Mouse (Mus musculus): Measurements from ENCODE around the gene Nqo1. TPM values are rescaled to one million over a fixed set of nuclear protein-coding genes. Genes with fewer than 3 reads are reported as not detected.

Gene Nqo1
- polyA plus RNA-seq, 1 experiment from 2014 or later: 5.1 TPM

GRCm38 (mm10) chr8:107417001-107417400 is 14.0 kb upstream of the Nqo1 start:
- no peak overlapping the region for H3K27ac ChIP-seq (ENCODE audit: low read depth, low read length)
- 83% methylated on average over 12 of the region's 12 CpGs for WGBS
- ATAC-seq (no peak), DNase-seq (ENCODE audit: low spot score) (no peak)
- H3K9me3 ChIP-seq (replicated peaks; ENCODE audit: control insufficient read depth, low read length): no peaks in the 10 kb centered on the region
- H3K27me3 ChIP-seq (replicated peaks; ENCODE audit: control insufficient read depth, insufficient read depth, low read length): no peaks in the 10 kb centered on the region
- no peak overlapping the region for H3K9ac ChIP-seq (ENCODE audit: low read length)
- peaks cover 96% of the 10 kb centered on the region for H3K36me3 ChIP-seq (ENCODE audit: control insufficient read depth, insufficient read depth, low read length)
- no peaks in the 10 kb centered on the region for H3K4me1 ChIP-seq (ENCODE audit: control insufficient read depth, insufficient read depth, low read length)
- H3K4me2 ChIP-seq (ENCODE audit: low read length): no peak overlapping the region
- H3K4me3 ChIP-seq (ENCODE audit: low read depth, low read length): no peak overlapping the region

GRCm38 (mm10) chr8:107413881-107414280 is 10.9 kb upstream of the Nqo1 start:
- 91% methylated on average over 10 of the region's 10 CpGs for WGBS
- Histone ChIP-seq H3K4me1 (ENCODE audit: control insufficient read depth, insufficient read depth, low read length) (no peaks in the 10 kb centered on the region), H3K27ac (ENCODE audit: low read depth, low read length) (no peak overlapping the region)

GRCm38 (mm10) chr8:107412552-107412951 is 9.5 kb upstream of the Nqo1 start:
- H3K9me3 ChIP-seq (replicated peaks; ENCODE audit: control insufficient read depth, low read length): no peaks in the 10 kb centered on the region
- WGBS: 88% methylated on average over 8 of the region's 8 CpGs
- ATAC-seq: no peak

More at GRCm38 (mm10) chr8:107413881-107414280, 10.9 kb upstream of the Nqo1 start:
- no peak for DNase-seq (ENCODE audit: low spot score)
- Histone ChIP-seq H3K27me3 (replicated peaks; ENCODE audit: control insufficient read depth, insufficient read depth, low read length) (no peaks in the 10 kb centered on the region), H3K4me3 (ENCODE audit: low read depth, low read length) (no peak overlapping the region), H3K9ac (ENCODE audit: low read length) (no peak overlapping the region), H3K4me2 (ENCODE audit: low read length) (no peak overlapping the region), H3K9me3 (replicated peaks; ENCODE audit: control insufficient read depth, low read length) (no peaks in the 10 kb centered on the region), H3K36me3 (ENCODE audit: control insufficient read depth, insufficient read depth, low read length) (peaks cover 96% of the 10 kb centered on the region)
- no peak for ATAC-seq

GRCm38 (mm10) chr8:107411391-107411790 is 8.4 kb upstream of the Nqo1 start:
- DNase-seq (ENCODE audit: low spot score): peak; percentile 44

More at GRCm38 (mm10) chr8:107412552-107412951, 9.5 kb upstream of the Nqo1 start:
- Histone ChIP-seq H3K27ac (ENCODE audit: low read depth, low read length) (no peak overlapping the region), H3K36me3 (ENCODE audit: control insufficient read depth, insufficient read depth, low read length) (peaks cover 84% of the 10 kb centered on the region), H3K4me1 (ENCODE audit: control insufficient read depth, insufficient read depth, low read length) (no peaks in the 10 kb centered on the region), H3K9ac (ENCODE audit: low read length) (no peak overlapping the region), H3K4me3 (ENCODE audit: low read depth, low read length) (no peak overlapping the region), H3K4me2 (ENCODE audit: low read length) (no peak overlapping the region), H3K27me3 (replicated peaks; ENCODE audit: control insufficient read depth, insufficient read depth, low read length) (no peaks in the 10 kb centered on the region)
- DNase-seq (ENCODE audit: low spot score): no peak

GRCm38 (mm10) chr8:107405935-107406334 is 2.9 kb upstream of the Nqo1 start:
- 55% methylated on average over 3 of the region's 3 CpGs for WGBS
- H3K9me3 ChIP-seq (replicated peaks; ENCODE audit: control insufficient read depth, low read length): no peaks in the 10 kb centered on the region

More at GRCm38 (mm10) chr8:107411391-107411790, 8.4 kb upstream of the Nqo1 start:
- Histone ChIP-seq H3K4me2 (ENCODE audit: low read length) (no peak overlapping the region), H3K27me3 (replicated peaks; ENCODE audit: control insufficient read depth, insufficient read depth, low read length) (no peaks in the 10 kb centered on the region), H3K4me3 (ENCODE audit: low read depth, low read length) (no peak overlapping the region), H3K4me1 (ENCODE audit: control insufficient read depth, insufficient read depth, low read length) (no peaks in the 10 kb centered on the region), H3K9ac (ENCODE audit: low read length) (no peak overlapping the region), H3K27ac (ENCODE audit: low read depth, low read length) (no peak overlapping the region), H3K36me3 (ENCODE audit: control insufficient read depth, insufficient read depth, low read length) (peaks cover 74% of the 10 kb centered on the region), H3K9me3 (replicated peaks; ENCODE audit: control insufficient read depth, low read length) (no peaks in the 10 kb centered on the region)
- ATAC-seq: no peak
- WGBS: 79% methylated on average over 4 of the region's 4 CpGs

GRCm38 (mm10) chr8:107404057-107404456 is 1.1 kb upstream of the Nqo1 start:
- ATAC-seq (no peak), DNase-seq (ENCODE audit: low spot score) (no peak)
- Histone ChIP-seq H3K9me3 (replicated peaks; ENCODE audit: control insufficient read depth, low read length) (no peaks in the 10 kb centered on the region), H3K36me3 (ENCODE audit: control insufficient read depth, insufficient read depth, low read length) (peaks cover 3% of the 10 kb centered on the region; the same call in 1 of the 2 replicates), H3K4me1 (ENCODE audit: control insufficient read depth, insufficient read depth, low read length) (peaks cover 6% of the 10 kb centered on the region), H3K9ac (ENCODE audit: low read length) (no peak overlapping the region), H3K4me2 (ENCODE audit: low read length) (no peak overlapping the region), H3K4me3 (ENCODE audit: low read depth, low read length) (no peak overlapping the region), H3K27me3 (replicated peaks; ENCODE audit: control insufficient read depth, insufficient read depth, low read length) (no peaks in the 10 kb centered on the region), H3K27ac (ENCODE audit: low read depth, low read length) (no peak overlapping the region)
- 85% methylated on average over 4 of the region's 4 CpGs for WGBS

More at GRCm38 (mm10) chr8:107405935-107406334, 2.9 kb upstream of the Nqo1 start:
- peaks cover 6% of the 10 kb centered on the region for H3K4me1 ChIP-seq (ENCODE audit: control insufficient read depth, insufficient read depth, low read length)
- ATAC-seq: no peak
- H3K9ac ChIP-seq (ENCODE audit: low read length): no peak overlapping the region
- H3K27me3 ChIP-seq (replicated peaks; ENCODE audit: control insufficient read depth, insufficient read depth, low read length): no peaks in the 10 kb centered on the region
- H3K27ac ChIP-seq (ENCODE audit: low read depth, low read length): no peak overlapping the region
- no peak overlapping the region for H3K4me3 ChIP-seq (ENCODE audit: low read depth, low read length)
- no peak for DNase-seq (ENCODE audit: low spot score)
- H3K4me2 ChIP-seq (ENCODE audit: low read length): no peak overlapping the region
- peaks cover 19% of the 10 kb centered on the region for H3K36me3 ChIP-seq (ENCODE audit: control insufficient read depth, insufficient read depth, low read length)

- Histone ChIP-seq H3K27me3 (replicated peaks; ENCODE audit: control insufficient read depth, insufficient read depth, low read length) (no peaks in the 10 kb centered on the region), H3K4me1 (ENCODE audit: control insufficient read depth, insufficient read depth, low read length) (peaks cover 6% of the 10 kb centered on the region), H3K27ac (ENCODE audit: low read depth, low read length) (no peak overlapping the region), H3K36me3 (ENCODE audit: control insufficient read depth, insufficient read depth, low read length) (no peaks in the 10 kb centered on the region), H3K9me3 (replicated peaks; ENCODE audit: control insufficient read depth, low read length) (no peaks in the 10 kb centered on the region), H3K9ac (ENCODE audit: low read length) (no peak overlapping the region), H3K4me2 (ENCODE audit: low read length) (no peak overlapping the region), H3K4me3 (ENCODE audit: low read depth, low read length) (no peak overlapping the region)
- 76% methylated on average over 5 of the region's 5 CpGs for WGBS
- DNase-seq (ENCODE audit: low spot score): no peak
- ATAC-seq: no peak
Measured at GRCm38 (mm10) chr8:107401866-107402265, 1.1 kb downstream of the Nqo1 start.

GRCm38 (mm10) chr8:107399495-107399894 is 3.5 kb downstream of the Nqo1 start:
- Histone ChIP-seq H3K9ac (ENCODE audit: low read length) (no peak overlapping the region), H3K27ac (ENCODE audit: low read depth, low read length) (no peak overlapping the region; the same call in 1 of the 2 replicates), H3K36me3 (ENCODE audit: control insufficient read depth, insufficient read depth, low read length) (no peaks in the 10 kb centered on the region), H3K4me1 (ENCODE audit: control insufficient read depth, insufficient read depth, low read length) (peaks cover 6% of the 10 kb centered on the region), H3K9me3 (replicated peaks; ENCODE audit: control insufficient read depth, low read length) (no peaks in the 10 kb centered on the region), H3K27me3 (replicated peaks; ENCODE audit: control insufficient read depth, insufficient read depth, low read length) (no peaks in the 10 kb centered on the region), H3K4me3 (ENCODE audit: low read depth, low read length) (no peak overlapping the region), H3K4me2 (ENCODE audit: low read length) (no peak overlapping the region)
- WGBS: 31% methylated on average over 9 of the region's 9 CpGs
- DNase-seq (ENCODE audit: low spot score) (peak; percentile 46), ATAC-seq (no peak)

GRCm38 (mm10) chr8:107397665-107398064 is 5.3 kb downstream of the Nqo1 start:
- H3K27ac ChIP-seq (ENCODE audit: low read depth, low read length): no peak overlapping the region
- H3K36me3 ChIP-seq (ENCODE audit: control insufficient read depth, insufficient read depth, low read length): no peaks in the 10 kb centered on the region
- DNase-seq (ENCODE audit: low spot score) (no peak), ATAC-seq (no peak)
- no peaks in the 10 kb centered on the region for H3K27me3 ChIP-seq (replicated peaks; ENCODE audit: control insufficient read depth, insufficient read depth, low read length)
- H3K9ac ChIP-seq (ENCODE audit: low read length): no peak overlapping the region
- peaks cover under 1% of the 10 kb centered on the region for H3K4me1 ChIP-seq (ENCODE audit: control insufficient read depth, insufficient read depth, low read length)
- no peaks in the 10 kb centered on the region for H3K9me3 ChIP-seq (replicated peaks; ENCODE audit: control insufficient read depth, low read length)
- no peak overlapping the region for H3K4me3 ChIP-seq (ENCODE audit: low read depth, low read length)
- H3K4me2 ChIP-seq (ENCODE audit: low read length): no peak overlapping the region
- 61% methylated on average over 12 of the region's 12 CpGs for WGBS

Measured in forebrain, embryonic 14.5 days (tissue).